Mouse (Mus musculus): ENCODE results near the gene Spi1.

Gene Spi1

DNA sequence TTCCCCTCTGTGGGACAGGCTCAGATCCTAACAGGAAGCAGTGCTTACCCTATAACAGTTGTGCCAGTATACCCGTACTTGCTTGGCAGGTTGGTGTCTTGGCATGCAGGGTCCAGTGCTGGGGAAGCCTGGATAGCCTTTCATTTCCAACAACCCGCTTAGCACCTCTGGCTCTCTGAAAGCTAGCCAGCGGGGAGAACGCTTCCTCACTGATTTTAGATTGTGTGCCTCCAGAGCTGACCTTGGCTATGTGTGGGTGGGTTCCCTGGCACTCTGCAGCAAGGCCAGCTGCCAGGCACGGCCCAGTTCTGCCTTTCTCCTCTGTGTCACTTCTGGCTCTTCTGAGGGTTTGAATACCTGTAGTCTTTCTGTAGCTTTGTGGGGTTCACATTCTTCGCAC, 47.9 kb downstream of the Spi1 start:
- no peak for DNase-seq

GRCm38 (mm10) chr2:91131251-91131650, 49.1 kb downstream of the Spi1 start:
- DNase-seq = no peak

DNA sequence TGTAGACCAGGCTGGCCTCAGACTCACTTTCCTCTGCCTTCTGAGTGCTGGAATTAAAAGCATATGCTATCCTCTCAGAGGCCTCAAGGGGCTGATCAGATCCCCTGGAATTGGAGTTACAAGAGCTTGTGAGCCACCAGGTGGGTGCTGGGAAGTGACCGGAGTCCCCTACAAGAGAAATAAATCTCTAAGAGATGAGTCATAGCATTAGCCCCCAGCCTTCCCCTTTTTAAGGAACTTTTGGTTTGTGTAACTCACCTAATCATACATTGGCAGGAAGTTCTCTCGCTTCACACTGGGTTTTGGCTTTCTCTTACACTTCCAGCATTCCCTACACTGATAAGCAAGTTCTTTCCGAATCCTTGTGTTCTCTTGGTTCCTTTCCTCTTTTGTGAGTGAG, 49.8 kb downstream of the Spi1 start:
- no peak for DNase-seq

DNA sequence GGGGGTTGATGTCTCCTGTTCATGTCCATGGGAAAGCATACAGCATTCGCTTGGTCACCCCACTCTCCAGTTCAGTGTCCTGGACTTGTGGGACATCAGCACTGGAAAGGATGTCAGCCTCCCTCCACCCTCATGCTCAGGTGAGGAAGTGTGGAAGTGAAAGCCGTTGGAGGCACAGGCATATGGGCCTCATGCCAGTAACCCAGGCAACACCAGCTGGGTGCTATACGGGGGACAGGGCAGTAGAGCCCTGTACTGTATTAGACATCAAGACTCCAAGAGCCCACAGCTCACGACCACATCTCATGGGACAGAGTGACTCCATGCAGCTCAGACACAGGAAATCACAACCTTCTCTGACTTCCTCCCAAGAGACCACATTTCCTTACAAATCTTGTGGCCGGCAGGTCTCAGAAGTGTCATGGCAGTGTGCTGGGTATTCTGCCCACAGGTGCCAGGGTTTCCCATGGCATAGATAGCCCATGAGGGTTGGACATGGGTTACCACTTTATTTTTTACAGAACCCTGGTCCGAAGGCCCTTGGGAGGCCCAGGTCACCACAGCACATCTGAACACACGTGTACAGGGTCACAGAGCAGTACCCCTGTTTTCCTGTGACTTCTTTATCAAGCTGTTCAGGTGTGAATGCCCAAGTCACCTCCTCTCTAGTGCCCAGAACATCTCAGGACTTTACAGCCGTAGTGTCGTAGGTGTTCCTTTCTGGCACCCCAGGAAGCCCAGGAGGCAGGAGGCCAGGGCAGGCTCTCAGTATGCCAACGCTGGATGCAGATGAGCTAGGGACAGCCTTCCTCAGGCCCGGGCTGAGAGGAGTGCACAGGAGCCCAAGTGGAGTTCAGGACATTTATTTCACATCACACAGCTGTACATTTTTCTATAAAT, 54.6 kb downstream of the Spi1 start:
- DNase-seq = no peak

DNA sequence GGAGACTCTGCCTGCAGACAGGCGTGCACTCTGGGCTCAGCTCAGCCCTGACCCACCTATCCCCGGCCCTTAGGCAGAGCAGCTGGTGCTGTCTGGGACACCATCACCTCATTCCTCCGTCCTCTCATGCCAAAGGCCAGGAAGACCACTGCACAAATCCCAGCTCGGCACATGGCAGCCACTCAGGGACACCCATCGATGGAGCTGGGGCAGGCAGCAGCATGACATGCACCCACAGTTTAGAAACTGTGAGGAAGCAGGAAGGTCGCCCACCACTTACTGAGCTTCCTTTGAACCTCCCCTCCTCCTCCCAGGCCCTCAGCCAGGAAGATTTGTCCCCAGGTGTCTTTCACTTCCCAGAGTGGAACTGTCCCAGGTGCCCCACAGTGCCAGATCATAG, 55.3 kb downstream of the Spi1 start:
- no peak for DNase-seq

DNA sequence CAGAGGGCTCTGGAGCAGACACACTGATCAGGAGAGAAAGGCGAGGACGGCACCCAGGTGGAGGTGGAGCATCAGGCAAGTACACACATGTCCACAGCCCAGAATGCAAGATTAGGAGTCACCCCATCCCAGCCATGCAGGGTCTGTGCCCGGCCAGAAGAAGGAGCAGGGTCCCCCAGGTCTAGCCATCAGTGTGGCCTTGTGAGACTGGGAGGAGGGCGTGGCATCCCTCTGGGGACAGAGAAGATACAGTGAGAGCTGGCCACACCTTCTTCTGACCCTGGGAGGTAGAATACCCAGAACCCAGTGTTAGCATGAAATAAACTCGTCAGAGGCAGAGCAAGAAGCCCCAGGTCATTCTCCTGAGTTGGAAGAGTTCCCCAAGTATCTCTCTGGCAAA, 57.1 kb downstream of the Spi1 start:
- no peak for DNase-seq

DNA sequence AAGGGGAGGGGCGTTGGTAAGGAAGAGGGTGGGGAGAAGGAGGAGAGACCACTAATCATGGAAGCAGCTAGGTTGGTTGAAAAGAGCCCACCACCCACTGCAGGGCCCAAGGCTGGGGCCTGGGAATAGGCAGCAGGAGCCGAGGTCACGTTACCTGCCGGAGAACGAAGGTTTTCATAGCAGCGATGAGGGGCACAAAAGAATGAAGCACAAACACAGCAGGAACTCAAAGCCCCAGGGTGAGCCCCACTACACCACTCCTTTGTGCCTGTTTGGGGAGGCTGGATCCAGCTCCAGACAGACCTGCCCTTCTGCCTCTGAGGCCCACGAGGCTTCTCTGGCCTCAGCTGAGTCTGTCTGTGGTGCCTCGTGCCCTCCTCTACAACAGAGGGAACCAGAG, 57.6 kb downstream of the Spi1 start:
- no peak for DNase-seq

DNA sequence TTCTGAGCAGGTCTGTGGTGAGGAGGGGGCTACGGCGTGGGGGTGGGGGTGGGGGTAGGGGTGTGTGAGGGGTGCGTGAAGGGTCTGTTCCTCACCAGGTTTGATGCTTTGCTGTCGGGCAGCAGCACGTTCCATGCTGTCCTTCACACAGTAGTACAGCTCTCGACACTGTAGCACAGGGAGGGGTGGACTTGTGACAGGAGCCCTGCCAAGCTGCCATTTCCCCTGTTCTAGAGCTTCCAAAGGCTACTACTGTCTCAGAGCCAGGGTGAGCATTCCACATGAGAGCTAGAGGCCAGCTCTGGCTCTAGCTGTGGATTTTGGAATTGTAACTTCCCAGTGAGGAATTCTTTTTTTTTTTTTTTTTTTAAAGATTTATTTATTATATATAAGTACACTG, 60.7 kb downstream of the Spi1 start:
- DNase-seq = no peak

GRCm38 (mm10) chr2:91143401-91143800, 61.2 kb downstream of the Spi1 start:
- DNase-seq = no peak

DNA sequence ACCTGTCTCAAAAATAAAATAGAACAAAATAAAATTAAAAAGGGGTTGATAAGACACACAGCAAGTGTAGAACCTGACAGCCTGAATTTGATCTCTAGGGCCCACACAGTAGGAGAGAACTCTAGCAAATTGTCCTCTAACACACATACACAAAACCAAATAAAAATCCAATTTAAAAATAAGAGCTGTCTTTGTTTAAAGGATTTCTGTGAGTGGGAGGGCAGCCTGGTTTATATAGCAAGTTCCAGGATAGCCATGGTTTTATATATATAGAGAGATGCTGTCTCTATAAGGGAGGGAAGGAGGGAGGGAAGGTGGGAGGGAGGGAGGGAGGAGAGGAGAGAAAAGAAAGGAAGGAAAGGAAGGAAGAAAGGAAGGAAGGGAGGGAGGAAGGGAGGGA, 65.9 kb downstream of the Spi1 start:
- no peak for DNase-seq

- DNase-seq = no peak
Measured at GRCm38 (mm10) chr2:91151331-91151730, 69.1 kb downstream of the Spi1 start.

DNA sequence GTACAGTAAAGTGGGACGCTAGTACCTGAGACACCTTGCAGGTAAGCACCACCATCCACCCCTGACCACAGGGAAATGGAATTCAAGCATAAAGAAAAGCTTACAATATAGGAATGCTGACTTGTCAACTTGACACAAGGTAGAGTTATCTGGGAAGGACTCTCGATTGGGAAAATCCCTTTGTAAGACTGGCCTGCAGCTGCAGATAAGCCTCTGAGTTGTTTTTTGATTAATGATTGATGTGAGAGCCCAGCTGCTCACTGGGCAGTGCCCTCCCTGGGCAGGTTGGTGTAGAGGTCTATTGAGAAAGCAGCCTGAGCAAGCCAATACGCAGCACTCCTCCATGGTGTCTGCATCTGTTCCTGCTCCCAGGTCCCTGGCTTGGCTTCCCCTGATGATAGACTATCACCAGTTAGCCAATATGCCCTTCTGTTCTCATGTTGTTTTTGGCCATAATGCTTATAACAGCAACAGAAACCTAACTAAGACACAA, 70.7 kb downstream of the Spi1 start:
- DNase-seq = no peak

- DNase-seq = no peak
Measured at GRCm38 (mm10) chr2:91154091-91154490, 71.9 kb downstream of the Spi1 start.

DNA sequence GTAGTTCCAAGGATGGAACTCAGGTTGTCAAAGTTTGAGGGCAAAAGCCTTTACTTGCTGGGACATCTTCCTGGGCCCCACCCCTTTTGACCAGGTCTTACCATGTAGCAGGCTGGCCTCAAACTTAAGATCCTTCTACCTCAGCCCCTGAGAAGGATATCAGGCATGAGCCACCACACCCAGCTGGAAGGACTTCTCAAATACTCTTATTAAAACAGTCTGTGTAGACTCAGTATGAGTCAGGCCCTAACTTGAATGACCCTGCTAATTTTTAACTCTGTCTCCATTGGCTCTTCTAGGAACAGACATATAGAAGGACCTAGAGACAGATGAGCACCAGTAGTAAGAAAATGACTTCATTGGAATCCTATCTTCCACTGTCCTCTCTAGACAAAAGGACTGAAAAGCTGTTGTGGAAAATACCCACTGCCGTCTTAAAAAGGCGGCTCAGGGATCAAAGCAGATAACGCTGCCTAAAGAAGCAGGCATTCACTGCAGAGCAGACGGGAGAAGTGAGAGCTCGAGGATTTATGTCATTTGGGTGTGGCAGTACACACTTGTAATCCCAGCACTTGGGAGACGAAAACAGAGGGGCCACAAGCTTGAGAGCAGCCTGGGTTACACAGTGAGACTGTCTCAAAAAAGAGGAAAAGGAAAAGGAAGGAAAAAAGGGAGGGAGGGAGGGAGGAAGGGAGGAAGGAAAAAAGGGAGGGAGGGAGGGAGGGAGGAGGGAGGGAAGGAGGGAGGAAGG, 75.0 kb downstream of the Spi1 start:
- no peak for DNase-seq

GRCm38 (mm10) chr2:91160591-91160990, 78.4 kb downstream of the Spi1 start:
- DNase-seq = peak in 1 of 2 experiments; percentile 17

DNA sequence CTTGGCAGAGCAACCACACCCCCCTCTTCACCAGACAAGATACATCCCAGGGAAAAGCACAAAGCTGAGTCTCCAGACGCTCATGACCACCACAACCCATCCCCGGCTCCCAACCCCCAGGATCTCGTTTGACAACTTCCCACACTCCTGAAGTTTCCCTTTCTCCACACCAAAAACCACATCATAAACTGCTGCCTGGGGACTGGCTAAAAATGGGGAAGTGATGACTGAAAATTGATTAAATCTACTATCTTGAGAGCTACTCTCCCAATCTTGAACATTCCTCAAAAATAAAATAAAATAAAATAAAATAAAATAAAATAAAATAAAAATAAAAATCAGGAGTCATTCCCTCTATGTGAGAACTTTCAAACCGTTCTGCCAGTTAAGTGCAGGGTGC, 80.8 kb downstream of the Spi1 start:
- no peak for DNase-seq

- DNase-seq = no peak
Measured at GRCm38 (mm10) chr2:91163532-91163931, 81.3 kb downstream of the Spi1 start.

DNA sequence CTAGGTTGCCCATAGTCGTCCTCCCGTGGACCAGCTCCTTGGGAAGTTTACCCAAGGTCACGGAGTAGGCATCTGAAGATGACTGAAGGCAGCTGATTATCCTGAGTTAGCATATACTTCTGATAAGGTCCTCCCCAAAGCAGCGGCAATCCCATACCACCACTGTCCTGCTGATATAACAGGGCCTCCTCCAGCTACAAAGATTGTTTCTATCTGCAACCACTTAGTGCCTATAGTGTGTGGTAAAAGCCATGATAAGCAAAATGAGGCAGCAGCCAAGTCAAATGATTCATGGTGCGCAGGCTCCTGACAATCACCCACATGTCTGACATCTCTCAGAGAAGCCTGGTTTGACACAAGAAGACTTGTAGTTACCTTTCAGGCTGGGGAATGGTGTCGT, 82.8 kb downstream of the Spi1 start:
- DNase-seq = no peak
